Mouse (Mus musculus) MEL (cell line): ENCODE data around the gene Abcg1.

Experiments
- CTCF ChIP-seq, 3 experiments: IDR thresholded peaks in 2 of 3; conservative IDR thresholded peaks in 1 of 3; 2 replicates each; pipeline ENCODE4 v1.5.1; 2011 to 2012; ENCODE audit warnings: low read length in 3 of 3, low read depth in 2 of 3, mild to moderate bottlenecking in 2 of 3, improper control_type of control experiment in 1 of 3, inconsistent platforms in 1 of 3, mixed read lengths in 1 of 3, moderate library complexity in 1 of 3; ENCODE audit not compliant: control insufficient read depth in 1 of 3, insufficient read depth in 1 of 3, poor library complexity in 1 of 3, severe bottlenecking in 1 of 3
- GABPA ChIP-seq: IDR thresholded peaks from 2 replicates; pipeline ENCODE4 v1.6.1; 2012; ENCODE audit warnings: low read depth, mild to moderate bottlenecking, inconsistent platforms, low read length, improper control_type of control experiment, moderate library complexity
- MAFK ChIP-seq: IDR thresholded peaks from 2 replicates; pipeline ENCODE4 v1.6.1; 2011; ENCODE audit warnings: low read depth, mild to moderate bottlenecking, low read length, improper control_type of control experiment, borderline replicate concordance
- SMC3 ChIP-seq: IDR thresholded peaks from 2 replicates; pipeline ENCODE4 v1.6.1; 2011; ENCODE audit warnings: low read depth, low read length, improper control_type of control experiment
- UBTF ChIP-seq: IDR thresholded peaks from 2 replicates; pipeline ENCODE4 v1.6.1; 2012; ENCODE audit warnings: low read depth, mild to moderate bottlenecking, inconsistent platforms, low read length, improper control_type of control experiment, moderate library complexity, borderline replicate concordance; ENCODE audit not compliant: insufficient read depth

GRCm38 (mm10) chr17:31162607-31163006 lies 105.1 kb downstream of the Abcg1 start:
- no peak for TF ChIP-seq SMC3
- no peak for TF ChIP-seq CTCF (IDR thresholded peaks at IDR 0.05 in 2 of 3, conservative IDR thresholded peaks at IDR 0.05 in 1 of 3; ENCODE audit: control insufficient read depth in 1 of 3, insufficient read depth in 1 of 3, low read depth in 2 of 3, low read length in 3 of 3, poor library complexity in 1 of 3, severe bottlenecking in 1 of 3)
- TF ChIP-seq GABPA, result no peak
- TF ChIP-seq UBTF, result no peak
- no peak for TF ChIP-seq MAFK
